Mouse (Mus musculus): ENCODE measurements at regions not wholly inside any gene's neighbourhood (a gene's known extent, or its start where the extent isn't known, plus 50 kb on each side); places are given as distances from the start of the nearest gene placed in this dataset.
A peak's percentile ranks its signal among the peaks of the same experiment; 100 is the strongest.

- ATAC-seq (ENCODE audit: insufficient number of reproducible peaks, insufficient read depth, low FRiP score, low TSS enrichment, low read depth): no peak
- no peak overlapping the region for H3K4me3 ChIP-seq (replicated peaks)
- H3K36me3 ChIP-seq: no peaks in the 10 kb centered on the region
- H3K4me1 ChIP-seq (replicated peaks): no peaks in the 10 kb centered on the region
- H3K27ac ChIP-seq: no peak overlapping the region
- H3K27me3 ChIP-seq: no peaks in the 10 kb centered on the region
- no peak overlapping the region for H3K9ac ChIP-seq (replicated peaks)
- no peak overlapping the region for H3K4me2 ChIP-seq
- no peaks in the 10 kb centered on the region for H3K9me3 ChIP-seq
Observed at GRCm38 (mm10) chr4:95398301-95398700, 159.0 kb upstream of the Fggy start.

GRCm38 (mm10) chr4:95402273-95402672 lies 155.0 kb upstream of the Fggy start:
- H3K4me3 ChIP-seq (replicated peaks): no peak overlapping the region
- WGBS: 93% methylated on average over 6 of the region's 6 CpGs
- no peaks in the 10 kb centered on the region for H3K4me1 ChIP-seq (replicated peaks)
- H3K9me3 ChIP-seq: no peaks in the 10 kb centered on the region
- H3K9ac ChIP-seq (replicated peaks): no peak overlapping the region
- no peak overlapping the region for H3K27ac ChIP-seq
- ATAC-seq (ENCODE audit: insufficient number of reproducible peaks, insufficient read depth, low FRiP score, low TSS enrichment, low read depth): no peak
- H3K36me3 ChIP-seq: no peaks in the 10 kb centered on the region
- no peak overlapping the region for H3K4me2 ChIP-seq
- no peaks in the 10 kb centered on the region for H3K27me3 ChIP-seq

GRCm38 (mm10) chr4:95417075-95417474 lies 140.2 kb upstream of the Fggy start:
- no peaks in the 10 kb centered on the region for H3K4me1 ChIP-seq (replicated peaks)

GRCm38 (mm10) chr4:95426563-95426962 lies 130.7 kb upstream of the Fggy start:
- peaks cover 6% of the 10 kb centered on the region; the same call in 1 of the 2 replicates for H3K9me3 ChIP-seq
- no peak for ATAC-seq (ENCODE audit: insufficient number of reproducible peaks, insufficient read depth, low FRiP score, low TSS enrichment, low read depth)
- WGBS: 61% methylated on average over 1 of the region's 1 CpGs
- H3K4me1 ChIP-seq (replicated peaks): no peaks in the 10 kb centered on the region
- H3K36me3 ChIP-seq: no peaks in the 10 kb centered on the region
- H3K9ac ChIP-seq (replicated peaks): no peak overlapping the region
- H3K4me3 ChIP-seq (replicated peaks): no peak overlapping the region
- no peak overlapping the region for H3K4me2 ChIP-seq
- H3K27me3 ChIP-seq: no peaks in the 10 kb centered on the region
- no peak overlapping the region for H3K27ac ChIP-seq

More at GRCm38 (mm10) chr4:95417075-95417474, 140.2 kb upstream of the Fggy start:
- no peak for ATAC-seq (ENCODE audit: insufficient number of reproducible peaks, insufficient read depth, low FRiP score, low TSS enrichment, low read depth)
- H3K36me3 ChIP-seq: no peaks in the 10 kb centered on the region
- no peak overlapping the region for H3K9ac ChIP-seq (replicated peaks)
- 0 out of 2 replicates have a peak, but pooled peaks cover 4% of the 10 kb centered on the region for H3K9me3 ChIP-seq
- 45% methylated on average over 2 of the region's 2 CpGs for WGBS
- no peak overlapping the region for H3K27ac ChIP-seq
- H3K4me2 ChIP-seq: no peak overlapping the region
- no peaks in the 10 kb centered on the region for H3K27me3 ChIP-seq
- H3K4me3 ChIP-seq (replicated peaks): no peak overlapping the region

- no peak for ATAC-seq (ENCODE audit: insufficient number of reproducible peaks, insufficient read depth, low FRiP score, low TSS enrichment, low read depth)
- H3K4me2 ChIP-seq: no peak overlapping the region
- no peak overlapping the region for H3K27ac ChIP-seq
- no peaks in the 10 kb centered on the region for H3K27me3 ChIP-seq
- H3K9ac ChIP-seq (replicated peaks): no peak overlapping the region
- H3K36me3 ChIP-seq: no peaks in the 10 kb centered on the region
- H3K4me1 ChIP-seq (replicated peaks): peaks cover 15% of the 10 kb centered on the region; the same call in 1 of the 2 replicates
- 47% methylated on average over 4 of the region's 4 CpGs for WGBS
- no peak overlapping the region for H3K4me3 ChIP-seq (replicated peaks)
- peaks cover 6% of the 10 kb centered on the region; the same call in 1 of the 2 replicates for H3K9me3 ChIP-seq
Observed at GRCm38 (mm10) chr4:95434543-95434942, 122.8 kb upstream of the Fggy start.

- Histone ChIP-seq H3K4me1 (replicated peaks) (peaks cover 15% of the 10 kb centered on the region; the same call in 1 of the 2 replicates), H3K4me2 (no peak overlapping the region), H3K27ac (no peak overlapping the region), H3K9me3 (peaks cover 6% of the 10 kb centered on the region; the same call in 1 of the 2 replicates), H3K4me3 (replicated peaks) (no peak overlapping the region), H3K27me3 (no peaks in the 10 kb centered on the region), H3K36me3 (no peaks in the 10 kb centered on the region), H3K9ac (replicated peaks) (no peak overlapping the region)
- ATAC-seq (ENCODE audit: insufficient number of reproducible peaks, insufficient read depth, low FRiP score, low TSS enrichment, low read depth): no peak
- WGBS: 39% methylated on average over 4 of the region's 4 CpGs
Observed at GRCm38 (mm10) chr4:95435080-95435479, 122.2 kb upstream of the Fggy start.

- Histone ChIP-seq H3K27ac (no peak overlapping the region), H3K4me2 (no peak overlapping the region), H3K4me3 (replicated peaks) (no peak overlapping the region), H3K27me3 (no peaks in the 10 kb centered on the region), H3K36me3 (no peaks in the 10 kb centered on the region), H3K9me3 (no peaks in the 10 kb centered on the region), H3K9ac (replicated peaks) (no peak overlapping the region), H3K4me1 (replicated peaks) (peaks cover 16% of the 10 kb centered on the region; the same call in 1 of the 2 replicates)
- 38% methylated on average over 1 of the region's 1 CpGs for WGBS
- ATAC-seq (ENCODE audit: insufficient number of reproducible peaks, insufficient read depth, low FRiP score, low TSS enrichment, low read depth): no peak
Observed at GRCm38 (mm10) chr4:95439834-95440233, 117.5 kb upstream of the Fggy start.

GRCm38 (mm10) chr4:95443854-95444811 lies 113.2 kb upstream of the Fggy start:
- Histone ChIP-seq H3K27ac (0 out of 2 replicates have a peak overlapping the region, but pooled peaks have one; percentile 66), H3K4me1 (replicated peaks) (peaks cover 20% of the 10 kb centered on the region; the same call in 1 of the 2 replicates), H3K4me2 (no peak overlapping the region), H3K9ac (replicated peaks) (no peak overlapping the region), H3K9me3 (no peaks in the 10 kb centered on the region), H3K27me3 (no peaks in the 10 kb centered on the region), H3K36me3 (no peaks in the 10 kb centered on the region), H3K4me3 (replicated peaks) (no peak overlapping the region)
- WGBS: 23% methylated on average over 12 of the region's 12 CpGs
- ATAC-seq (ENCODE audit: insufficient number of reproducible peaks, insufficient read depth, low FRiP score, low TSS enrichment, low read depth): no peak

GRCm38 (mm10) chr4:95450286-95450685 lies 107.0 kb upstream of the Fggy start:
- Histone ChIP-seq H3K27ac (no peak overlapping the region), H3K4me3 (replicated peaks) (no peak overlapping the region), H3K9me3 (no peaks in the 10 kb centered on the region), H3K27me3 (no peaks in the 10 kb centered on the region), H3K4me2 (no peak overlapping the region), H3K4me1 (replicated peaks) (0 out of 2 replicates have a peak, but pooled peaks cover 3% of the 10 kb centered on the region), H3K9ac (replicated peaks) (no peak overlapping the region), H3K36me3 (no peaks in the 10 kb centered on the region)
- 83% methylated on average over 1 of the region's 1 CpGs for WGBS
- ATAC-seq (ENCODE audit: insufficient number of reproducible peaks, insufficient read depth, low FRiP score, low TSS enrichment, low read depth): no peak

GRCm38 (mm10) chr4:95451831-95452230 lies 105.5 kb upstream of the Fggy start:
- H3K9ac ChIP-seq (replicated peaks): no peak overlapping the region
- H3K4me3 ChIP-seq (replicated peaks): no peak overlapping the region
- no peaks in the 10 kb centered on the region for H3K9me3 ChIP-seq
- H3K4me2 ChIP-seq: no peak overlapping the region
- H3K36me3 ChIP-seq: no peaks in the 10 kb centered on the region
- no peak overlapping the region for H3K27ac ChIP-seq
- no peak for ATAC-seq (ENCODE audit: insufficient number of reproducible peaks, insufficient read depth, low FRiP score, low TSS enrichment, low read depth)
- H3K27me3 ChIP-seq: no peaks in the 10 kb centered on the region
- WGBS: 82% methylated on average over 3 of the region's 3 CpGs
- peaks cover 7% of the 10 kb centered on the region; the same call in 1 of the 2 replicates for H3K4me1 ChIP-seq (replicated peaks)

GRCm38 (mm10) chr4:95456318-95456717 lies 101.0 kb upstream of the Fggy start:
- Histone ChIP-seq H3K27me3 (no peaks in the 10 kb centered on the region), H3K4me3 (replicated peaks) (no peak overlapping the region), H3K27ac (no peak overlapping the region), H3K36me3 (no peaks in the 10 kb centered on the region), H3K4me1 (replicated peaks) (peaks cover 8% of the 10 kb centered on the region; the same call in 1 of the 2 replicates), H3K4me2 (no peak overlapping the region), H3K9ac (replicated peaks) (no peak overlapping the region), H3K9me3 (no peaks in the 10 kb centered on the region)
- no peak for ATAC-seq (ENCODE audit: insufficient number of reproducible peaks, insufficient read depth, low FRiP score, low TSS enrichment, low read depth)
- WGBS: 20% methylated on average over 1 of the region's 1 CpGs

Data from limb, embryonic 12.5 days (tissue).